Mouse (Mus musculus) CD4-positive, CD25-positive, alpha-beta regulatory T cell, adult 4 months (primary cell): ENCODE data around the gene 1810043G02Rik. TPM values are rescaled to one million over a fixed set of nuclear protein-coding genes. Genes with fewer than 3 reads are reported as not detected.
"Not testable (repeated sequence)": the region's sequence is repeated elsewhere in the genome, so short reads cannot be mapped to it uniquely, and the experiment has no call there.

Experiments
- ATAC-seq: one replicate; pipeline ENCODE4 v1.8.0; 2017
- polyA plus RNA-seq, 2 experiments: library from polyadenylated mRNA; unstranded; fragments of 100-300 nt; shearing (Covaris generic); gene quantifications; one replicate each; pipeline ENCODE4 v1.2.1; 2017

1810043G02Rik gene
- polyA plus RNA-seq, result 10 to 100 TPM in 1 of 2 experiments, 1 to 10 TPM in 1; 5.4 to 13.8 TPM

- peak; percentile 99 for ATAC-seq
Observed at GRCm38 (mm10) chr10:77978351-77979350, at the start of gene 1810043G02Rik. 1810043G02Rik (plus strand) TSS chr10:77978524.

GRCm38 (mm10) chr10:77939685-77940084 is 38.6 kb upstream of the 1810043G02Rik start:
- no peak for ATAC-seq

DNA sequence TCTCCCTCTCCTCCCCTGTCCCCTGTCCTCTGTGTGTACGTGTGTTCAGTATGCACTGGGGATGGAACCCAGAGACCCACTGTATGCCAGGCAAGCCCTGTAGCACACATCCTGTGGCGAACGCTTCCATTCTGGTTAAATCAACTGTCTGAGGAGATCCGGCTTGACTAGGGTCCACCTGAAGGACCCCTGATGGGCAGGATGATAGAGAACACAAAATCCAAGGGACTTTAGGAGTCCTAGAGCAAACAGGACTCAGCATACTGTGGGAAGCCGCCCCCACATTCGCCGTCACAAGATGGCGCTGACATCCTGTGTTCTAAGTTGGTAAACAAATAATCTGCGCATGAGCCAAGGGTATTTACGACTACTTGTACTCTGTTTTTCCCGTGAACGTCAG is 27.9 kb upstream of the 1810043G02Rik start:
- not testable (repeated sequence) for ATAC-seq

GRCm38 (mm10) chr10:77962725-77963124 is 15.6 kb upstream of the 1810043G02Rik start:
- ATAC-seq, result peak; percentile 82

GRCm38 (mm10) chr10:77963971-77964370 is 14.4 kb upstream of the 1810043G02Rik start:
- ATAC-seq, result peak; percentile 44

DNA sequence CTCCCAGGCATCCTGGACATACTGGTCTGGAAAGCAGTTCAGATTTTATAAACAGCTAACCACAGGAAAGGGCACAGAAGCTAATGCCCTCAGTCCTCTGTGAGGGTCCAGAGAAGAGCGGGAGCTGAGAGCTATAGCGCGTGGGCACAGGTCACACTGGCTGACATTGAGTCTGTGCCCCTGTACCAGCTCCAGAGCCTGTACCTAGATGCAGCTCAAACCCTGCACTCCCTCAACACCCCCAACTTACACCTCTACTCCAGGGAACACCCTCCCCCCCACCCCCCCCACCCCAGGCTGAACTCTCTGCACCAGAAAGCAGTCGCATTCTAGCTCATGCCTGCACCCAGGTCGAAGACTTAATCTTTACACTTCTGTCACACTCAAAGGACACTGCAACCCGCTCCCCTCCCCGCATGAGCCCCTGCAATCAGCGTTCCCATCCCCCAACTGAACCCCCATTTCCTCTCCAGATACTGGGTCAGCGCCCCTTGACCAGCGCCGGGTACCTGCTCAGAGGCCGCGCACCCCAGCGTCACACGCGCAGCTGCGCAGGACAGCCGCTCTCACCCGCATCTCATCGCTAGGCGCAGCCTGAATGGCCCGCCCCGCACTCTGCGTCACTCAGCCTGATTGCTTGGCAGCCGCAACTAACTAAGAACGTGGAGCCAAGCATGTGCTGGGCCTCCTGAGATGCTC is 8.9 kb upstream of the 1810043G02Rik start:
- ATAC-seq, result peak; percentile 61

DNA sequence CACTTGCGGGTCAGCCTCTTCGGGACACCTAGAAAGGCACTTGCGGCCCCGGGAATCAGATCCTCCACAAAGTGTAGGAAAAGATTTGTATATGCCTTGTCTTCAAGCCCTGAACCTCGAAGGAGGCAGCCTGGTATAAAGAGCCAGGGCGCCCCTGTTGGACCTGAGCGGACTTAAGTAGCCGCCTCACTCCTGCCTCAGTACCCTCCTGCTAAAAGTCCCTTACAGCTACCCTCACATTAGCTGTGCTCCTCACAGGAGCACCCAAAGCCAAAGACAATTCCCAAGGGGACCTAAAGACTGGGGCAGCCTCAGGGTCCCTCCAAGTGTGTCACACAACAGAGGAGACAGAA is 8.4 kb upstream of the 1810043G02Rik start:
- ATAC-seq, result no peak

GRCm38 (mm10) chr10:77970481-77970880 is 7.8 kb upstream of the 1810043G02Rik start, which contains the start of gene Trpm2:
Trpm2 (minus strand) TSS chr10:77970563.
- no peak for ATAC-seq

DNA sequence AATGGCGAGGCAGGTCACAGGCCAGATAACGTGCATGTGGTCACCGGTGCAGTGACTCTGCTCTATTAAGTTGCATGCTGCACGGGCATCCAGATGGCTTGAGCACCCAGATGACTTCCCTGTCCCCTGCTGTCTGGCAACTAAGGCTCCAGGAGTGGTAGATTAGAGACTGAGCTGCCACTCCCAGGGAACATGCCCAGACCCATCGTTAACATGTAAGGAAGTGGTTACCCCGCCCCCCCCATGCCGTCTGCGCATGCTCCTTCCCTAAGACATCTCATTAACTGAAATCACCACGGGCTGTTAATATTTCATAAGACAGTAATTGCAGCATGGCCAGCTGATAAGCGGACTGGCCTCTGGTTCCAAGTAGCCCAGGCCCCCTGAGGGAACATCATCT is 7.1 kb upstream of the 1810043G02Rik start:
- peak; percentile 71 for ATAC-seq

GRCm38 (mm10) chr10:77971709-77972553 is 6.4 kb upstream of the 1810043G02Rik start:
- ATAC-seq, result no peak

- no peak for ATAC-seq
Observed at GRCm38 (mm10) chr10:77974323-77974722, 4.0 kb upstream of the 1810043G02Rik start.

GRCm38 (mm10) chr10:77974811-77975210 is 3.5 kb upstream of the 1810043G02Rik start:
- ATAC-seq, result no peak

- ATAC-seq, result no peak
Observed at GRCm38 (mm10) chr10:77975653-77976052, 2.7 kb upstream of the 1810043G02Rik start.

- ATAC-seq, result no peak
Observed at GRCm38 (mm10) chr10:77976458-77977150, 1.7 kb upstream of the 1810043G02Rik start.

- ATAC-seq, result peak; percentile 98
Observed at GRCm38 (mm10) chr10:77984660-77985059, 6.3 kb downstream of the 1810043G02Rik start.

DNA sequence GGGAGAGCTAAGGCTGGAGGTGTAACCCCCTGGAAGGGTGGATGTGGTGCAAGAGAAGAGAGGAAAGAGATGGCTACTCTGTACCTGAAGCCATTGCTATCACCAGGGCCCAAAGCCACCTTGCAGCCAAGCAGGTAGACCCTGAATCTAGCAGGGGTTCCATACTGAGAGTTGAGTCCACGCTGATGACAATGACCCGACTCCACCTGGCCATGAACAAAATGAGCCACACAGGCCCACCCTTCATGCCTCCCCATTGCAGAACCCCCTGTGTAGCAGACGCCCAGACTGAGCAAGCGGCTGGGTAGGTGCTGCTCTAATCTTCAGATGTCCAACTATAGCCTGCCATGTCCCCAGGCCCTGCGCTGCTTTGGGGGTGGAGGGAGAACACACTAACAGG is 7.5 kb downstream of the 1810043G02Rik start:
- no peak for ATAC-seq

DNA sequence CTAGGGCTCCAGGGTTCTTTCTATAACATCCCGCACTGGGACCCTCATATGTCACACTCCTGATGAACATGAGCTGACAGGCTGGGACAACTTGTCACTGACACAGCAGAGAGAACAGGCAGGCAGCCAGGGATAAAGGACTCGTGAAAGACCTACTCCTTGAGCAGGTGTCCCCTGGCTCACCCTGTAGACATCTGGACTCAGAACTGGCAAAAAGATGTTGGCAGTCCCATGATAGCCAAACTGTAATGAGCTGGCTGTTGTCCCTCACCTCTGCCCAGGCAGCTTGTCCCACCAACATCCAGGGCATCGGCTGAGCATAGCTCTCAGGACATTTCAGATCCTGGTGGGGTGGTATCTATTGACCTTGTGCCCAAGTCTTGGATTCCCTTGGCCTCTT is 17.3 kb downstream of the 1810043G02Rik start:
- no peak for ATAC-seq

GRCm38 (mm10) chr10:78000200-78000599 is 21.9 kb downstream of the 1810043G02Rik start:
- ATAC-seq, result no peak

GRCm38 (mm10) chr10:78001796-78002195 is 23.5 kb downstream of the 1810043G02Rik start:
- no peak for ATAC-seq

- ATAC-seq, result no peak
Observed at GRCm38 (mm10) chr10:78002316-78002715, 24.0 kb downstream of the 1810043G02Rik start.

GRCm38 (mm10) chr10:78004479-78005100 is 26.3 kb downstream of the 1810043G02Rik start:
- no peak for ATAC-seq
